Mouse (Mus musculus): Measurements from ENCODE around the gene Nav3. TPM values are rescaled to one million over a fixed set of nuclear protein-coding genes. Genes with fewer than 3 reads are reported as not detected.

Gene Nav3
- polyA plus RNA-seq, 1 experiment from 2014 or later: 5.2 TPM

DNA sequence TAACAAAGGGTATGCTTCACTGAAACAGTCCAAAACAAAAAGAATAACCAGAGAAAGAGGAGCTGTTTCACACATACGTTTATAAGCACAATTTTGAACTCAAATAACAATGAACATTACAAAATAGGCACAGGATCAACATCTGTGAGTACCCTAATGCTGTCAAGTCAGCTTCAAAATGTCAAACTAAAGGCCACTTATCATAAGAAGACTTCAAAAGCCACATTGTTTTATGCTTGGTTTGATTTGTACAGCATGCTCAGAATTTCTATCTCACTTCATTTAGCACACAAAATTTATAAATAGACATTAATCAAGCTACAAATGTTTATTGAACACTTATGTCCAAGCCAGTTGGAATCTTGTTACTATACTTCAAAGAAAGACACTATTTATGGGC lies 299.6 kb downstream of the Nav3 start:
- Histone ChIP-seq H3K4me1 (replicated peaks) (no peaks in the 10 kb centered on the region), H3K36me3 (no peaks in the 10 kb centered on the region), H3K4me3 (no peak overlapping the region), H3K27me3 (ENCODE audit: insufficient read depth, poor library complexity, severe bottlenecking) (no peaks in the 10 kb centered on the region), H3K27ac (no peak overlapping the region), H3K9me3 (no peaks in the 10 kb centered on the region)
- 65% methylated on average over 1 of the region's 1 CpGs for WGBS
- DNase-seq (ENCODE audit: low spot score): no peak

DNA sequence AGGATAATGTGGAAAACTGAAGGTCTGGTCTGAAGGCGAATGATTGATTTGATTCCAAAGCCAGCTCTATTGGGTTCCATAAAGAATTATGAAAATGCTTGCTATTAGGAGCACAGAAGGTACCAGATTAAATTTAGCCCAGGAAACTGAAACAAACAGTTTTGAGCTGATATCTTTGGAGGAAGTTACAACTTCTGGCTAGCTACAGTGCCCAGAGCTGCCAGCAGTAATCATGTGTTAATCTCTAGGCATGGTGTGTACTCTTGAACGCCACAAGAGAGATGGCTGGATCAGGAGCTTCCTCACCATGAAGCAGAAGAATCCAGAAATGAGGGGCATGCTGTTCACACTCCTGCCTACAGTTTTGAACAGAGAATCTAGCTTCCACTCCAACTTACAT lies 300.5 kb downstream of the Nav3 start:
- DNase-seq (ENCODE audit: low spot score): no peak
- WGBS: 91% methylated on average over 2 of the region's 2 CpGs

DNA sequence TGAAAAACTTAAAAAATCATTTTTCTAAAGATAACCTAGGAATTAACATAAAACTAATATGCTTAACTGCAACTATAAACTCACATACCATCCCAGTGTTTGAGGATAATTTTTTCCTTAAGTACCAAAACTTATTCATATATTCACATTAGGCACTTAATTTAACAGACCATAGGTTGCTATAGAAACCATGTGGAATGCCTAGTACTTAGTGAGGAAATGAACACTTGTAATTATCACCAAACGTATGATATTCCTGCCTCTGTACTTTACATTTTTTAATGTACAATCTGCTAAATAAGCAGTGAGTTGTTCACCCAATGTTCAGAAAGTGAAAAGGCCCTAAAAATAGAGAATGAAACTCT lies 301.1 kb downstream of the Nav3 start:
- no peaks in the 10 kb centered on the region for H3K36me3 ChIP-seq
- 78% methylated on average over 1 of the region's 1 CpGs for WGBS
- H3K4me3 ChIP-seq: no peak overlapping the region
- no peaks in the 10 kb centered on the region for H3K9me3 ChIP-seq
- H3K4me1 ChIP-seq (replicated peaks): no peaks in the 10 kb centered on the region
- DNase-seq (ENCODE audit: low spot score): no peak
- H3K27me3 ChIP-seq (ENCODE audit: insufficient read depth, poor library complexity, severe bottlenecking): no peaks in the 10 kb centered on the region
- H3K27ac ChIP-seq: no peak overlapping the region

More for the DNA sequence above, 300.5 kb downstream of the Nav3 start:
- Histone ChIP-seq H3K4me1 (replicated peaks) (no peaks in the 10 kb centered on the region), H3K9me3 (no peaks in the 10 kb centered on the region), H3K36me3 (no peaks in the 10 kb centered on the region), H3K4me3 (no peak overlapping the region), H3K27me3 (ENCODE audit: insufficient read depth, poor library complexity, severe bottlenecking) (no peaks in the 10 kb centered on the region), H3K27ac (no peak overlapping the region)

DNA sequence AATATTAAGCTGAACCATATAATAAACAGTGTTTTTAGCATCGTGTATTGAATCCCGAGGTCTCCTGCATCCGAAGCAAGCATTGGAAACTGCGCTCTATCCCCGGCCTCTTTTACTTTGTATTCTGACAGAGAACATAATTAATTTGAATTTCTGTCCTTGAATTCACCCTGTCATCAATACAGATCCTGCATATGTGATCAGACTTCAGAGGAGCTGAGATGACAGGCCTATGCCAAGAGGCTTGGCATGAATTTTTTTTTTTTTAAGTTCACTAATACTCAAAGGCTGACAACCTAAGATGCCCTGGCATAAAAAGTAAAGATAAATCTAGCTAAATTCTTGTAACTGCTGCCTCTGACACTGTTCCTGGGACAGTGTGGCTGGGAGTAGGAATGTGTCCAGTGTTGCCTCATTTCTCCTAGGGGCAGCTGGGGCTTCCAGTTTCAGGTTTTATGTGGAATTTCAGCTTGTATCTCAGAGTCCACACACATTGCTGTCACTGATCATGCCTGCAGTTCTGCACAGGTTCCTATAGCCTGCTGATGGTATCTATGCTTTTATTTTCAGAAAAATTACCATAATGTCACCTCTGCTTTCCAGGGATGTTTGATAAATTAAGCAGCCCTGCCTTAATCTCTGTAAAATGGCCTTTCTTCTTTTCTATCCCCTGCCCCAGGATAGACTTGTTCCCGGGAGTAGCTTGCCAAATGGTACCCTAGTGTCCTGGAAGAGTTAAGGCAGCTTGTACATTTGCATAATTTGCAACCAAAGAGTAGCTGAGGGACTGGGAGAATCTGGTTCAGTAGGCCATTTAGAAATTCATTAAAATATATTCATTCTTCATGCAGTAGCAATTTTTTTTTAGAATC lies 301.8 kb downstream of the Nav3 start:
- H3K27me3 ChIP-seq (ENCODE audit: insufficient read depth, poor library complexity, severe bottlenecking): no peaks in the 10 kb centered on the region
- no peaks in the 10 kb centered on the region for H3K9me3 ChIP-seq
- no peak for DNase-seq (ENCODE audit: low spot score)
- no peaks in the 10 kb centered on the region for H3K36me3 ChIP-seq
- 82% methylated on average over 6 of the region's 6 CpGs for WGBS
- no peak overlapping the region for H3K4me3 ChIP-seq
- H3K27ac ChIP-seq: no peak overlapping the region
- H3K4me1 ChIP-seq (replicated peaks): no peaks in the 10 kb centered on the region

DNA sequence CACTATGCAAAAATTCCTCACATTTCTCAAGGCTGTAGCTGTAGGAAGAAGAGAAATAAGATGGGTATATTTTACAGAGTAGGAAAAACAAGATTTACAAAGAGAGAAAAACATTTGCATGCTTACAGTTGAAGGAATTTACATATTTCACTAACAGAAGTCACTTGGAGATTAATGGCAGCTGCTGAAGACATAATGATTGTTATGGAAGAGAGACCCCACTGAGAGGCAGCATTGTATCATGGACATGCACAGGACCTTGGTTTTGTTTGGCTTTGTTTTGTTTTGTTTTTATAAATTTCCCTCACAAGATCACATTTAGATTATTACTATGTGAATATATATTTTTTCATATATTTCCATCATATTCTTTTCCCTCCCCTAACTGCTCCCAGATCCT lies 335.4 kb downstream of the Nav3 start:
- Histone ChIP-seq H3K4me1 (replicated peaks) (no peaks in the 10 kb centered on the region), H3K27ac (no peak overlapping the region), H3K36me3 (no peaks in the 10 kb centered on the region), H3K9me3 (no peaks in the 10 kb centered on the region), H3K27me3 (ENCODE audit: insufficient read depth, poor library complexity, severe bottlenecking) (no peaks in the 10 kb centered on the region), H3K4me3 (no peak overlapping the region)
- DNase-seq (ENCODE audit: low spot score): no peak

DNA sequence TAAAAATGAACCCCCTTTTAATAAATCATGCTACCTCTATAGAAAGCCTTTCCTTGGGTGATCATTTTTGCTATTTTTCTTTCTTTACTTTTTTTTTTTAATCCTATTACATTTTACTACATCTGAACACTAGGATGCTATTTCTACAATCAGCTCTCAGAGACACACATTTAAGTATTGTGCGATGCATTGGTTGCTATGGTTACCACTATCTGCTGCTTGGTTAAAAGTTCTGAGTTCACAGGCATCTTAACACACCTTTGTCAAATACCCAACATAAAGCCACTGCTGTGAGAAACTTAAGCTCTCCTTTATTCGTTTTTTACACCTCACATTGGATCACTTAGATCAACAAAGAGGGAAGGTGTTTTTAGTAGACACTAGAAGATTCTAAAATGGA lies 338.7 kb downstream of the Nav3 start:
- Histone ChIP-seq H3K9me3 (no peaks in the 10 kb centered on the region), H3K27me3 (ENCODE audit: insufficient read depth, poor library complexity, severe bottlenecking) (no peaks in the 10 kb centered on the region), H3K4me3 (no peak overlapping the region), H3K27ac (no peak overlapping the region), H3K36me3 (no peaks in the 10 kb centered on the region), H3K4me1 (replicated peaks) (0 out of 2 replicates have a peak, but pooled peaks cover 6% of the 10 kb centered on the region)
- WGBS: 72% methylated on average over 2 of the region's 2 CpGs
- DNase-seq (ENCODE audit: low spot score): no peak

DNA sequence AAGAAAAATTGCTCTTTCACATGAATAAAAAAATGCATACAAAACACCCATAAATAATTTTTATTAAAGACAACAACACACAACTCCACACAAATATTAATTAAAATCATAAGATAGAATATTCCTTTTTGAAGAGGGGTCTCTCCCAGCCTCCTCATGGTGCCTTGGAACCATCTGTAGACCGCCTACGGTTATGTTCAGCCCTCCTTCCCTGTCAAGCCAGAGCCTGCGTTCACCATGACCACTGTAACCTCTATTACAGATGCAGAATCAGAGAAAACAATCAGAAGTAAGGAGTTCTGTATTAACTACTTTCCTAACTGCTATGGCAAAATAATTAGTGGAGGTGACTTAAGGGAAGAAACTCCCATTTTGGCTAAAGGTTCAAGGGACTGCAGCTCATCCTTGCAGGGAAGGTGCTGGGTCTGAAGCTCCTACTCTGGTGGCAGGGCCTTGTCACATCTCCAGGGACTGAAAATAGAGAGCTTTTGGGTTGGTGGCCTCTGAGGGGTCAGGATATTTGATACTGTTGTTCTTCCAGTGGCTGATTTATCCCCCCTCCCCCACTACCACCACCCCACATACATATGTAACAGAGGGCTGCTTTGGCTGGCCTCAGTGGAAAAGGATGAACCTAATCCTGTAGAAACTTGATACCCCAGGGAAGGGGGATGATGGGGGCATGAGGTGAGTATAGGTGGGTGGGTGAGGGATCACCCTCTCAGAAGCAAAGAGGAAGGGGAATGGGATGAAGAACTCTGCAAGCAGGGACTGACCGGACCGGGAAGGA lies 343.1 kb downstream of the Nav3 start:
- 69% methylated on average over 5 of the region's 5 CpGs for WGBS
- Histone ChIP-seq H3K36me3 (no peaks in the 10 kb centered on the region), H3K27me3 (ENCODE audit: insufficient read depth, poor library complexity, severe bottlenecking) (no peaks in the 10 kb centered on the region), H3K4me3 (no peak overlapping the region), H3K9me3 (no peaks in the 10 kb centered on the region), H3K27ac (no peak overlapping the region), H3K4me1 (replicated peaks) (0 out of 2 replicates have a peak, but pooled peaks cover 6% of the 10 kb centered on the region)
- DNase-seq (ENCODE audit: low spot score): peak; percentile 10

DNA sequence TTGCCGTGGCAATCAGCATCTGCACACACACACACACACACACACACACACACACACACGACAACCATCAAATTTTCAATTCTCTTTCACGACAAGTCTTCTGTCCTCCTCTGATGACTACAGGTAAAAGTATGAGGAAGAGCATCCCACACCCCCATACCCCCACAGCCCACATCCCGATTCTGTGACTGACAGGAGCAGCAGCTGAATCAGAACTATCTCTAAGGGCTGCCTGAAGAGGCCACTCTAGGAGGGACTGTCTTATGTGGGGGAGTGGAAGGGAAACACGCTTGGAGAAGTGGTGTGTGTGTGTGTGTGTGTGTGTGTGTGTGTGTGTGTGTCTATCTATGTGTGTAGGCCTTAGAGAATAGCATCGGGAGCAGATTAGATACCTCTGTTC lies 352.7 kb downstream of the Nav3 start:
- Histone ChIP-seq H3K27me3 (ENCODE audit: insufficient read depth, poor library complexity, severe bottlenecking) (no peaks in the 10 kb centered on the region), H3K4me1 (replicated peaks) (peaks cover 5% of the 10 kb centered on the region; the same call in 1 of the 2 replicates), H3K36me3 (no peaks in the 10 kb centered on the region), H3K4me3 (no peak overlapping the region), H3K27ac (no peak overlapping the region), H3K9me3 (no peaks in the 10 kb centered on the region)
- no peak for DNase-seq (ENCODE audit: low spot score)
- WGBS: 90% methylated on average over 6 of the region's 6 CpGs

DNA sequence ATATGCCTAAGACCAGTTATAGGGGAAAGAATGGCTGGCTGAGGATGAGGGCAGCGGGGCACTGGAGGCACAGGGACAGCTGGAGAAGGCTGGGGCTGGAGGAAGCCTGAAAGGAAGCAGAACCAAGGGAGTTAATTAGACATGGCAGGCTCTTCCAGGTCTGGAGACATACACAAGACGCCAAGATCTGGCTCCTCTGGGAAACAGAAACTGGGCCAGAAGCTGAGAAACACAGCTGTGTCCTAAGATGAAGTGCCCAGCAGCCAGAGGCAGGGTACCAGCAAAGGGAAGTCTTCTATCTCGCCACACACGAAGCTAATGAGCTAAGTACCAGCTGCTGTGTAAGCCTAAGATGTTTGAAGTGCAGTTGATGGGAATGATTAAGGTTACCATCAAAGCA lies 353.8 kb downstream of the Nav3 start:
- Histone ChIP-seq H3K36me3 (no peaks in the 10 kb centered on the region), H3K27me3 (ENCODE audit: insufficient read depth, poor library complexity, severe bottlenecking) (no peaks in the 10 kb centered on the region), H3K4me1 (replicated peaks) (peaks cover 5% of the 10 kb centered on the region; the same call in 1 of the 2 replicates), H3K9me3 (no peaks in the 10 kb centered on the region), H3K4me3 (no peak overlapping the region), H3K27ac (no peak overlapping the region)
- no peak for DNase-seq (ENCODE audit: low spot score)
- 66% methylated on average over 4 of the region's 4 CpGs for whole genome bisulfite sequencing

DNA sequence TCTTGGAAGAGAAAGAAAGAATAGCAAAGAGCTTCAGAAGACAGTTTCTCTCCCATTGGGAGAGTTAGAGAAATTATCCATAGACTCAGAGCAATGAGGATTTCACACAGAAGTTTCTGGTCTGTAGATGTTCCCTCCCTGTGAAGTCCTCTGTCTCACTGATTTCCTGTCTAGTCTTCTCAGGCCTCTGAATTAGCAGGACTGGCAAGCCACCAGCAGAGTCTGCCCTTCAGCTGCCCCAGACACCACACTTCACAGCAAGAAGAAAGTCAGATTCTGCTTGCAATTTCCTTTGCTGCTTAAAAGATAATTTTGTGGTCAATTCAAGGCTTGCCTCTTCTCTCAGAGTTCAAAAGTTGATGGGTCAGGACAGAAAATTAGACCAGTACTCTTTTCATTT lies 361.6 kb downstream of the Nav3 start:
- H3K9me3 ChIP-seq: no peaks in the 10 kb centered on the region
- no peak overlapping the region for H3K27ac ChIP-seq
- no peak for DNase-seq (ENCODE audit: low spot score)
- no peaks in the 10 kb centered on the region for H3K4me1 ChIP-seq (replicated peaks)
- no peaks in the 10 kb centered on the region for H3K27me3 ChIP-seq (ENCODE audit: insufficient read depth, poor library complexity, severe bottlenecking)
- no peaks in the 10 kb centered on the region for H3K36me3 ChIP-seq
- no peak overlapping the region for H3K4me3 ChIP-seq

DNA sequence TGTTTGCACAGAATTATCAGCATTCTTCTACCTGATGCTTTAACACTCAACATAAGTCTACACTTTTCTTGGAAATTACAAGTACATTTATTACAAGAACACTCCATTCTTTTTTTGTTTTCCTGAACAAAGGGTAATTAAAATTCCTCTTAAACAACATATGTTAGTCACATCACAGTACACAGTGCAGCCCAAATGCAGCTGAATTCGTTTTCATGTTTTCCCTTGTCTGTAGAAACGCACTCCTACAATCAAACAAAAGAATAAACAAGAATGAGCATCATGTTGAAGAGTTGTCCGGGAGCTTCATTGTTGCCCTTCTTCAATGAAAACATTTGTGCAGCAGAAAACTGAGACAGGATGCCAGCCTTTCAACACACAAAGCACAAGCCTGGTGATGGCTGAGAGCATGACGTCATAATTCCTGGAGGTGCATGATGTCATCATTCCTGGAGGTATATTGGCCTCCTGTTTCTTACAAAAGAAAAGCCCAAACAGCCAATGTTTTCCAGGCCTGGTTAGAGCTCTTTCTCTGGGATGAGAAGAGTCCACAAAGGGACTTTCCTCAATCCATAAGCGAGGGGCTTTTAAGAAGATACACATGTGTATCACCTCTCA lies 367.5 kb downstream of the Nav3 start:
- no peak for DNase-seq (ENCODE audit: low spot score)
- Histone ChIP-seq H3K36me3 (no peaks in the 10 kb centered on the region), H3K4me1 (replicated peaks) (no peaks in the 10 kb centered on the region), H3K9me3 (no peaks in the 10 kb centered on the region), H3K27ac (no peak overlapping the region), H3K27me3 (ENCODE audit: insufficient read depth, poor library complexity, severe bottlenecking) (no peaks in the 10 kb centered on the region), H3K4me3 (no peak overlapping the region)
- WGBS: 70% methylated on average over 5 of the region's 5 CpGs

DNA sequence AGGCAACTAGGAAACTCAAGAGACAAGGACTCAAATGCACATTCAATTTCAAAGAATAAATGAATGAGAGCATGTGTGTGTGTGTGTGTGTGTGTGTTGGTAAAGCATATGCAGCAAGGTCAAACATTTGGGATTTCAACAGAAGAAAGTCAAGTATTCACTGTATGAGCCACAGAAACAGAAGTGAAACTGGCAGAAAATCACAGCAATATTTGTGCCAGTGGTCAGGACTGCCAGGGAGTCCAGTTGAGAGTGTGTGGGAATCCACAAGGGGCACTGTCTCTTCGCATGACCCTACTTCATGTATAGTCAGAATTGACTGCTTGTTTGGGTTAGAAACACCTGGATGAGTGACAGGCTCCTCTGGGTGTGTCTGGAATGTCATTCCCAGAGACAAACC lies 370.1 kb downstream of the Nav3 start:
- no peaks in the 10 kb centered on the region for H3K27me3 ChIP-seq (ENCODE audit: insufficient read depth, poor library complexity, severe bottlenecking)

DNA sequence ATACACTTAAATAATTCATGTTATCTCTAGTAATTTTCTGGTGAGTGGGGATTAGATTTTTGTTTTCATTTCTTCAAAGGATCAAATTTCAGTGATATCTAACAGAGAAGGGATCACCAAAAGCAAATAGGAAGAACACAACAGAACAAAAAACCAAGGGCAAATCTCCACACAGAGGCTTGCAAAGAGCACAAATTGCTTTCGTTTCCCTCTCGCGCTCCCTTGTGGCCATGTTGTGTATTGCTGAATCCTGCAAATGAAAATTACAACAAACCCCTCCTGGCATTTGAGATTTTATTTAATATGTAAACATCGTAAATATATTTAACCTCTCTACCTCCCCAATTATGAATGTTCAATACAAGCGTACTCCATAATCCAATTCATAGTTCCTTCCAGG lies 370.8 kb downstream of the Nav3 start:
- H3K9me3 ChIP-seq: no peaks in the 10 kb centered on the region
- 9% methylated on average over 5 of the region's 5 CpGs for WGBS
- peak; percentile 58 for DNase-seq (ENCODE audit: low spot score)
- no peaks in the 10 kb centered on the region for H3K27me3 ChIP-seq (ENCODE audit: insufficient read depth, poor library complexity, severe bottlenecking)
- no peaks in the 10 kb centered on the region for H3K36me3 ChIP-seq
- no peaks in the 10 kb centered on the region for H3K4me1 ChIP-seq (replicated peaks)
- no peak overlapping the region for H3K27ac ChIP-seq
- no peak overlapping the region for H3K4me3 ChIP-seq

More for the DNA sequence above, 370.1 kb downstream of the Nav3 start:
- H3K4me1 ChIP-seq (replicated peaks): no peaks in the 10 kb centered on the region
- no peaks in the 10 kb centered on the region for H3K9me3 ChIP-seq
- DNase-seq (ENCODE audit: low spot score): no peak
- no peaks in the 10 kb centered on the region for H3K36me3 ChIP-seq
- H3K4me3 ChIP-seq: no peak overlapping the region
- WGBS: 73% methylated on average over 1 of the region's 1 CpGs
- H3K27ac ChIP-seq: no peak overlapping the region

All from hindbrain, embryonic 10.5 days (tissue).